Mouse (Mus musculus): ENCODE data around the gene Gm47995.
"Not testable (repeated sequence)": the region's sequence is repeated elsewhere in the genome, so short reads cannot be mapped to it uniquely, and the experiment has no call there.

The Gm47995 gene

DNA sequence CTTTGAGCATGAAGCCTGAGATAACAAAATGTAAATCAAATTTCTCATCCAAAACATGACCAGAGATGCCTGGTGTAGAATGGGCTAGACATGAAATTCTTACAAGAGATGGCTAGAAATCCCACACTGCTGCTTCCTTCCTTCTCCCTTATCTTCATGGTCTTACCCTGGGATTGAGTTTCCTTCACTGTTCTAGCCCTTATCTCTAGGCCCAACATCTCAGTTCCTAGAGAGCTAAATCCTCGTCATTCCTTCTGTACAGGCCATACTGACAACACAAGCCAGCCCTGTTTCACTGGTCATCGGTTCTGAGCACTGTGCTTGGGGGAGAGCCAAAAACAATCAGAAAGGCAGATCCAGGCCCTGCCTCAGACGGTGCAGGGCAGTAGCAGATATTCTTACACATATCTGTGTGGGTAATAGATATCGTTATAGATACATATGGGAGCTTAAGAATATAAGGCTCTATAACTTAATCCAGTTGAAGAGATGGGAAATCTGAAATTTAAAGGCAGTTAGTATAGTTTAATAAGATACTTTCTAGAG, 11.3 kb upstream of the Gm47995 start:
- DNase-seq (ENCODE audit: low spot score), result not testable (repeated sequence)

- no peak for DNase-seq (ENCODE audit: low spot score)
Measured at GRCm38 (mm10) chr1:151188469-151188868, 9.8 kb upstream of the Gm47995 start.

GRCm38 (mm10) chr1:151192075-151192474, 6.2 kb upstream of the Gm47995 start, which contains the start of gene Gm8947:
TSS of gene Gm8947 (plus strand) at chr1:151192376.
- not testable (repeated sequence) for DNase-seq (ENCODE audit: low spot score)

DNA sequence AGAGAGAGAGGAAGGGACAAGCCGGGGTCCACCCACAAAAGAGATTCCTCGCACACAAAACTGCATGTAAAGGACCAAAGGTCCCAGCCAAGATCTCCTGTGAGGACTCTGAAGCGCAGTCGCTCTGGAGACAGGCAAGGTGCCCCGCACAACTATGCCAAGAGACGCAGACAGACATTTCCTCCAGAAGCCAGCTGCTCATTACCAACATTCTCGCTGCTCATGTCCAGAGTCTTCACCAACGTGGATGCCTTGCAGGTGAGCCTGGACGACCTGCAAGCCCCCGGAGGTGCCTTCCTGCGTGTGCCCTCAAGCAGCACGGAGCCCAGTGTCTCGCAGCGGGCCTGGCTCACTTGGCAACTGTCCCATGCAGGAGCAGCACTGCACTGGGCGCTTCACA, 5.5 kb upstream of the Gm47995 start:
- not testable (repeated sequence) for DNase-seq (ENCODE audit: low spot score)

GRCm38 (mm10) chr1:151195986-151196385, 2.3 kb upstream of the Gm47995 start:
- DNase-seq (ENCODE audit: low spot score), result not testable (repeated sequence)

GRCm38 (mm10) chr1:151196690-151197089, 1.6 kb upstream of the Gm47995 start:
- DNase-seq (ENCODE audit: low spot score), result not testable (repeated sequence)

DNA sequence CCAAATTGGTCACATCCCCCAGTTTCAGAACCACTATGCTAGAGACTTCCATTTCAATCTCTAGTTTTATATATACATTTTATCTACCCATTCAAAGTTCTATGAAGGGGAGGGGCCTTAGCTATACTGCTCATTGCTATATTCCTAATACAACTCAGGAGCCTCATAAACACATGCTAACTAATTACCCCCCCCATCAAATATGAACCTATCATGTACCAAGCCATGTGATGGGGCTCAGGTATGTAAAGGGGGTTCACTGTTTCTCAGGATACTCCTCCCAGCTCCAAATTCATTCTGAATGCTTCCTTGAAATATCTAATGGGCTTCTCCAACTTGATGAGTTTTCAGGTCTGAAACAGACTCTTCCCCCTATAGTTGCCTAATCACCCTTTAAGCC, 2.4 kb downstream of the Gm47995 start:
- not testable (repeated sequence) for DNase-seq (ENCODE audit: low spot score)

- DNase-seq (ENCODE audit: low spot score), result not testable (repeated sequence)
Measured at GRCm38 (mm10) chr1:151202771-151203170, 4.5 kb downstream of the Gm47995 start.

- not testable (repeated sequence) for DNase-seq (ENCODE audit: low spot score)
Measured at GRCm38 (mm10) chr1:151203818-151204217, 5.6 kb downstream of the Gm47995 start, which contains the start of gene 3110040M04Rik. TSS of gene 3110040M04Rik (plus strand) at chr1:151204121.

DNA sequence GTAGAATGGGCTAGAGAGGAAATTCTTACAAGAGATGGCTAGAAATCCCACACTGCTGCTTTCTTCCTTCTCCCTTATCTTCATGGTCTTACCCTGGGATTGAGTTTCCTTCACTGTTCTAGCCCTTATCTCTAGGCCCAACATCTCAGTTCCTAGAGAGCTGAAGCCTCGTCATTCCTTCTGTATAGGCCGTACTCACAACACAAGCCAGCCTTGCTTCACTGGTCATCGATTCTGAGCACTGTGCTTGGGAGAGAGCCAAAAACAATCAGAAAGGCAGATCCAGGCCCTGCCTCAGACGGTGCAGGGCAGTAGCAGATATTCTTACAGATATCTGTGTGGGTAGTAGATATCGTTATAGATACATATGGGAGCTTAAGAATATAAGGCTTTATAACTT, 10.2 kb downstream of the Gm47995 start:
- DNase-seq (ENCODE audit: low spot score), result not testable (repeated sequence)

DNA sequence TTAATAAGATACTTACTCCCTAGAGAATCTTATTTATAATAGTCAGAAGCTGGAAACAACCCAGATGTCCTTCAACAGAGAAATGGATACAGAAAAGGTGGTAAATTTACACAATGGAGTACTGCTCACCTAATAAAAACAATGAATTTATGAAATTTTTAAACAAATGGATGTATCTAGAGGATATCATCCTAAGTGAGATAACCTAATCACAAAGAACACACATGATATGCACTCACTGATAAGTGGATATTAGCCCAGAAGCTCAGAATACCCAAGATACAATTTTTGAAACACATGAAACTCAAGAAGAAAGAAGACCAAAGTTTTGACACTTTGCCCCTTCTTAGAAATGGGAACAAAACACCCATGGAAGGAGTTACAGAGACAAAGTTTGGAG, 10.7 kb downstream of the Gm47995 start:
- not testable (repeated sequence) for DNase-seq (ENCODE audit: low spot score)

DNA sequence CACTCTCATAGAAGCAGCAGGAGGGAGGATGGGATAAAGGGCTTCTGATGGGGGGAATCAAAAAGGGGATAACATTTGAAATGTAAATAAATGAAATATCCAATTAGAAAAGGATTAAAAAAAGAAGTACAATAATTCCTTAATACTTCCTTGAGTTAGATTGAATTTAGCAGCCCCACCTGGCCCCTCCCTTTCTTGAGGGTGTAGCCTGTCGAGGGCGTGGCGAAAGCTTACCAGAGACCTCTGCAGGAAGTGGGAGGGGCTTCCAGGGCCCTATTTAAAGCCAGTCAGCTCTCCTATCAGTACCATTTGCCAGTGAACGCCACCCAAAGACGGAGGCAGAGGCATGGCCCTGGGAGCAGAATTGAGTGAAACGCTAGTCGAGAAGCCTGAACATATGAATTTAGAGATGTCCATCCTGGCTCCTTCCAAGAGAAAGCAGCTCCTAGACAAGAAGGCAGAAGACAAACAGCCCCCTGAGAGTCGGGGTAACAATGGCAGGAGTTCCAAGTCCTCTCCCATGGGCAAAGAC, 11.6 kb downstream of the Gm47995 start, which contains the start of gene Gm47996:
Gene Gm47996, plus strand, starts transcription at position 308 of the 532 bp plus-strand sequence.
- DNase-seq (ENCODE audit: low spot score), result not testable (repeated sequence)

- not testable (repeated sequence) for DNase-seq (ENCODE audit: low spot score)
Measured at GRCm38 (mm10) chr1:151211666-151212065, 13.4 kb downstream of the Gm47995 start.

- no peak for DNase-seq (ENCODE audit: low spot score)
Measured at GRCm38 (mm10) chr1:151214862-151215261, 16.6 kb downstream of the Gm47995 start.

- no peak for DNase-seq (ENCODE audit: low spot score)
Measured at GRCm38 (mm10) chr1:151215985-151216384, 17.7 kb downstream of the Gm47995 start.

DNA sequence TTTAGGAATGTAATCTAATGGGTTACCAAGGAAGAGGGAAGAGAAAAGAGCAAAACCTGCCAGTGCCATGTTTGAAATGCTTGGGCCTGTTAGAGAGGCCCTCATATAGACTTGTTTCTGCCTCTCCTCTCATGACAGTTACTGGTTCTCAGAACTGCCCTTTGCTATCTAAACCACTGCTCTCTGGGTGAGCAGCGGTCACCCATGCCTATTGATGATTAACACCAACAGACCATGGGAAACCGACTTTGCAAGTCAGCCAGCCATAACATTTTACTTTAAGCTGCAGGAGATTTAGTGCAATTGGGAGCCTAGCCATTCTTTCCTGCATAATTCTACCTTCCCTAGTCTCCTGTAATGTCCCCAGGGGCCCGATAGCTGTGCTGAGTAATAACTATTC, 18.2 kb downstream of the Gm47995 start:
- no peak for DNase-seq (ENCODE audit: low spot score)

DNA sequence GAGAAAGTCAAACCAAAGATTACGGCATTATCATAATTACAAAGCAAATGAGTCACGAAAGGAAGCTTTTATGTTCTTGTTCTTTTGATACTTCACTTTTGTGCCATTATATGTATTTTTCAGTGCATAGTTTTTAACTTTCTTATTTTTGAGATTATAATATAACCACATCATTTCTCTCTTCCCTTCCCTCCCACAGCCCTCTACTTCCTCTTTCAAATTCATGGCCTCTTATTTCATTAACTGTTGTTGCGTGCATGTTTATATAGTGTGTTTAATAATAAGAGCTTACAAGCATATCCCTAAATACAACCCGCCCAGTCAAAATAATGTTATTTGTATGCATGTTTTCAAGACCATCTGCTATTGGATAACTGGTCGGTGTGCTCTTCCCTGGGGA, 20.8 kb downstream of the Gm47995 start:
- no peak for DNase-seq (ENCODE audit: low spot score)

DNA sequence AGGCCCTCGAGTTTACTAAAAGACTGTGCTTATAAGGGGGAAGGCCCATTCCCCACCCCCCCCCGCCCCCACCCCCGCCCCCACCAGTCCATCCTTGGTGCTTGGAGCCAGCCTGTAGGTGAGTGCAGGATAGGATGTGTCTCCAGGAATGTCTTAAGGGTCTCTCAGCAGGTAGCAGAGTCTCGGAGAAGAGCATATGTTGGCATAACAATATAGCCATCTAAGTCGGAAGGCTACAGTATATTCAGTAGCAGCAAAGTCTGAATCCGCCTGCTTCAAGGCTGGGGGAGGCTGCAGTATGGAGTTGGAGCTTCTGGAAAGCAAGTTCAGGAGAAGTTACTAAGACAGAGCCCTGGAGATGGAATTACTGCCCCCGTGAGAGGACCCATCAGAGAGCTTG, 21.9 kb downstream of the Gm47995 start:
- no peak for DNase-seq (ENCODE audit: low spot score)

DNA sequence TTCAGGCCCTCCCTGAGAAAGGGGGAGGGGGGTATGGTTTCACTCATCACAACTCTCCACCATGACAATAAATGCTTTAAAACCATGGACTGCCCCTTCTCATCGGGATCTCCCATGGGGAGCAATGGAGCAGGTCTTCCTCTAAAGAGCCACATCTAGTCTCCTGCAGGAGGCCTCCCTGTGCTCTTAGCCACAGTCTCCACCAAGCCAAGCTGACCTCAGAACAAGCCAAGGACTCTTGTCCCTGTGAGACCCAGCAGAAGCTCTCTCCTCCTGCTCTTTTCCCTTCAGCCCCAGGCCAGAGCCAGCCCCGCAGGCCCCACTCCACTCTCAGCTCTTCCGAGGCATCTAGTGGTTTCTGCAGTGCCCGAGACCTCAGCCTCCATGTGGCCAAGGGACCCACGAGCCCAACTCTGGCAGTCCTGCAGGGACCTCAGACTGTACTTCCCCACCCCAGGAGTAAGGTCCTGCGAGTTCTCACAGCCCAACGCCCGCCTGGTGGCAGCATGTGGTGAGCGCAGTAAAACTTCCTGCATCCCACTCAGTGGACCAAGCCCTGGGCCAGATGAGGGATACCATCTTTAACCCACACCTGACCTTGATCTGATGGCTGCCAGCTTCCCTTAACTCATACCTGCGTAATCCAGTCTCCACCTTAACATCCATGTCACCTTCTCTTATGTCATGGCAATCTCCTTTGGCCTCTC, 24.5 kb downstream of the Gm47995 start:
- no peak for DNase-seq (ENCODE audit: low spot score)

DNA sequence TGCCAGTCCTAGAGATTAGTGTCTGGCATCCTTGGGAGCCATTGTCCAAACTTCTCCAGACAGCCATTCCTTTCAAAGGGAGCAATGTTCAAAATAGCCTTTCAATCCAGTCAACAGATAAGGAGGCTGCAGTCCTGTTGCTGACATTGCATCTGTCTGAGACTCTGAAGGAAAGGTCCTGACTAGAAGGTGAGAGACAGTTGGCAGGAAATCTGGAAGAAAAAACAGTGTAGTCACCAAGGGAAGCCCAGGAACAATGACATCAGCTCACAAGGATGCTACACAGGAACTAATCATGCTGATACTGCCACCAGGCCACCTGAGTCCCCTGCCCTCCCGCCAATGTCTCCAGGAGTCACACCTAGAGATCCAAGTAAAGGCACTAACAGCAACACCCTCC, 25.1 kb downstream of the Gm47995 start:
- no peak for DNase-seq (ENCODE audit: low spot score)

DNA sequence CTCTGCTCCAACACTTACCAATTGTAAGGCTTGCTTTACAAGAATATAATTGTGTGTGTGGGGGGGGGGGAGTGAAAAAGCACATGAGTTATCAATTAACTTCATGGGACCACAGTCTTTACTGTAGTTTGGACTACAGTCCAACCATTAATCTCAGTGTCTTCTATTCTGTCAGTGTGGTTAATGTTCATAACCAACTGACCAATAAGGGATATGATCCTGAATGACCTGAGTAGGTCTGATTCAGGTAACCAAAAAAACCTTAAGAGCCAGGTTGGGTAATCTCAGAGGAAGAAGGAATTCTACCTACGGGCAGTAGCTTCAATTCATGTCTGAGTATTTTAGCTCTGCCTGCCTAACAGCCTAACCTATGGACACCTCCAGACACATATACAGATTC, 26.3 kb downstream of the Gm47995 start:
- no peak for DNase-seq (ENCODE audit: low spot score)

- no peak for DNase-seq (ENCODE audit: low spot score)
Measured at GRCm38 (mm10) chr1:151227506-151227905, 29.3 kb downstream of the Gm47995 start.

DNA sequence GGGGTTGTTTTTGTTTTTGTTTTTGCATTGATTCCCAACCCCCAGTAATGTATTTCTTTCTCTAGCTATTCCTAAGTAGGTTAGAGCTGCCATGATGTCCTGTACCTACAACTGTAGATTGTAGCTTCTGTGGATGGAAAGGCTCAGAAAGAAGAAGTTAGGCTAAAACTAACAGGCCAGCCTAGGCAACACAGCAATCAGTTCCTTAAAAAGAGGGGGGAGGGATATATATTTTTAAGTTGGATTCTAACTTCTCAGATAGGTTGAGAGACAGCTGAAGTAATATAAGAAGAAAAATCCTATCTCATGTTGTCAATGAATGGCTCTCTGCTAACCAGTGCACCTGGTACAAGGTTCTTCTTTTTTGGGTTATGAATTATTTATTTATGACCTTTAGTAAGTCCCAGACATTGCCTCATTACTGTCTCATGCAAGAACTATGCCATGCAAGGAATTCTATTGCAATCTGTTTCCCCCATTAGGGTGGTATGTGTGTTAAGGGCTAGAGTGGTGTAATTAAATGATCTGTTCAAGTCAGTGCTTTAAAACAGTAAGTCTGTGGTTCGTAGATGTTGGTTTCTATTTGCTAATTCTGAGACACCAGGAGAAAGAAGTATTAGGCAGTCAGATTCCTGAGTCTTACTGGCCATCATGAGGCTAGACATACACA, 30.2 kb downstream of the Gm47995 start:
- DNase-seq (ENCODE audit: low spot score), result no peak

All from urinary bladder, postnatal 25 days (tissue).